Mouse (Mus musculus) urinary bladder, postnatal 10 days (tissue): ENCODE data around the gene Ccdc89.

ENCODE experiments used
- DNase-seq: peaks from one replicate; pipeline ENCODE4 v3.0.0; 2022; ENCODE audit warnings: low spot score

Ccdc89 gene

GRCm38 (mm10) chr7:90426020-90427001 is at the start of gene Ccdc89:
Gene Ccdc89 (plus strand): TSS chr7:90426577.
- peak; percentile 25 for DNase-seq

DNA sequence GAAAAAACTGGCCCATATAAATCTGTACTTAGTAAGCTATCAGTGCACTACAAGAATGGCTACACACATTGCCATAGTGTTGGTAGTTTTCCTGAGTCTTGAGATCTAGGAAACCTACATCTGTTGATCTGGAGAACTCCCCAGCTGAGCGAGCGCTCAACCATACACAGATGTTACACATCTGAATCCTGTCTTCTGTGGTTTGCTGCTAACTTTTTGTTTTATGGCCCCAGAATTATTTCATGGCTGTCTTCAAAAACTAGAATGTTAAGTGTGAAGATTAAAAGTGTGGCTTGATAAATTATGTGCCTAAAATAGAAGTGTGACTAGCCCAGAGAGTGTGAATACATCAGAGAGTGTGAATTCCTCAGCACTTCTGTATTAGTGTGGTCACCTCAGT is 42.0 kb upstream of the Ccdc89 start:
- DNase-seq: no peak

DNA sequence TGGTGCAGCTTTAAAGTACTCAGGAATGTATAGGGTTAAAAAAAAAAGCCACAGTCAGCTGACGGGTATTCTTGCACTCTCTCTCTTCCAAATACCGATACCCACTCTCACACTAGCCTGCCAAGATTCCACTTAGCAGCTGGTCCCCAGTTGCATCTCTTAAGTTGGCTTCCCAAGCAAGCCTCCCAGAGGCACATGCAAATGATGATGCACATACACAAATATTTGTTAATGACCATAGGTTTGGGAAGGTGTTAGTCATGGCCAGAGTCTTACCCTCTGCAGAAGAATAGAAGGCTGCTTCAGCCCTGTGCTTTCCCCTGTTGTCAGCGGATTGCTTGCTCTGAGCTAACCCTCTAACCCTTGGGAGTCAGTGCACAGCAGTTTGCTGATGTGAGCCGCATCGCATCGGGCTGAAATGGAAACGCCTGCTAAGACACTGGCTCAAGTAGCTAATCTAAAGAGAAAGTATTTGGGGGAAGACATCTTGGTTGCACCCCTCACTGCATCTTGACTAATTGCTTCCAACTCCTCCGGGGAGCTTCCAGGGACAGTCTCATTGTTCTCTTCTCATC is 39.4 kb upstream of the Ccdc89 start:
- no peak for DNase-seq

DNA sequence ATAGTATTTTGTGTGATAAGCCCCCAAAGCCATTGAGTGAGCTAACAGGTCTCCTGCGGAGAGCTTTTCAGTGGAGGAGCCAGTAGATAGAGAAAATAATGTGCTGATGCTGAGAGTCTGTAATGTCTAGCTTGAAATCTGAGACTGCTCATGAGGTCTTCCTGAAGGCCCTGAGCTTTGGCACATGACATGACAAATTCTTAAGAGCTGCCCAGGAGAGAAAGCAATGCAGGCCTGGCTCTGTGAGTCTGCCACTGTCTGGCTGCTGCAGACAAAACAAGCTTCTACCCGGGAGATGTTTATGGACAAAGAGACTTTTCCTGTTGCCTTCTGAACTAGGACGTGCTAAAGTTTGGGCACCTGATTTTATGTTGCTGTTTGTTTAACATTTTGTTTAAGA is 36.6 kb upstream of the Ccdc89 start:
- no peak for DNase-seq

DNA sequence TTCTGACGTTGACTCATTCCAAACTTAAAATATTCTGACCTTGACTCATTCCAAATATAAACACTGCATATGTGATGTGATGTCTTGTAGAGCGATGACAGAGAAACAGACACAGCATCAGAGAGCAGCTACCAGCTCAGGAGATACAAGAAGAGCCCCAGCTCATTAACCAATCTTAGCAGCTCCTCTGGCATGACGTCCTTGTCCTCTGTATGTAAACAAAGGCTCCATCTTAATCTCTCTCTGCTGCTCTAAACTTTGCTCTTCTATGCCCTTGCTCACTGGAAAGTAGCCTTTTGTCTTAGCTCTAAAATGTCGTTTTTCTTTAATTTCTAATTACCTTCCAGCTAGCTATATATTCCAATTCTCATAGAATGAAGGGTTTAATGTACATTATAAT is 31.3 kb upstream of the Ccdc89 start:
- DNase-seq: no peak

GRCm38 (mm10) chr7:90395928-90396327 is 30.4 kb upstream of the Ccdc89 start:
- no peak for DNase-seq

- DNase-seq: no peak
These were observed 16.4 kb upstream of the Ccdc89 start for GRCm38 (mm10) chr7:90409934-90410333.

DNA sequence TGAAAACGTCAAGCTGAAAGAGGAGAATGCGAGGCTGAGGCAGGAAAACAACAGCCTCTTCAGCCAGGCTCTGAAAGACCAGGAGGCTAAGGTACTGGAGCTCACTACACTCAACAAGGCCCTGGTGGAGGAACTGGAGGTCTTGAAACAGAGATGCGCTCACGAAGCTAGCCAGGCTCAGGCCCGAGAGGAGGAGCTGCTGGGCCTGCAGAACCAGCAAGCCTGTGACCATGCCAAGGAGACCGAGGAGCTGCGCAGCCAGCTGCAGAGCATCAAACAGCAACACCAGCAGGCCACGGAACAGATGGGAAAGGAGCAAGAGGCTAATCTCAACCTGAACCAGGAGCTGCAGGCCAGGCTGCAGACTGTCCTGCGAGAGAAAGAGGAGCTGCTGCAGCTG is 629 bp downstream of the Ccdc89 start:
- DNase-seq: no peak

DNA sequence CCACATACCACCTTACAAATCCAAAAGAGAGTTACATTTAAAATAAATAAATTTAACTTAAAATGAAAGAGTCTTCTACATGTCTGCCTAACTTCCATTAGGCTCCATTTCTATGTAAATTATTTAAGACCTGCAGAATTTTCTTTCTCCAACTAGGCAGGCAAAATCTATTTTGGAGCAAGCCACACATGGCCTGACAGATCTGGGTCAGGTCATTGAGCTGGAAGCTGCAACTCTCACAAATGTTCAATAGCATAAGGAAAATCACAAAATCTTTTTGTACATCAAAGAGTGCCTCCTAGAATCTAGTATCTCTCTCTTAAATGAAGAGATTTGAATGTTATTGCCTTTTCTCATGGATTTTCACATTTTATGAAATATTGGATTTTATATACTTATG is 5.8 kb downstream of the Ccdc89 start:
- no peak for DNase-seq

DNA sequence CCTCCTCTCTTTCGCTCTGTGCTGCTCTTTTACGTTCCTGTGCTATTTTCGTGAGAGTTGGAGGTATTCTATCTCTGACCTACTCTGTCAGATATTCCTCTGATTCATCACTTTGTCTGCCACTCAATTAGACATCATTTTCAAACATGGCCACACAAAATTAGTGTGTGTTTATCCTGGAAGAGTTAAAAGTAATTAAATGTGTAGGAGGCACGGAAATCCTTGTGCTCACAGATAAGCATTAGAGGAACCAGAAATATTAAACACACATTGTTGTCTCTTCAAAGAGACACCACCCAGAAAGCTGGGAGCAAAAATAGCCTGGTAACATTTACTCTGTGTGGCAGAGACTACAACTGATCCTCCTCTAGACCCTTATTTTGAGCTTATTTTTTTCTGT is 13.7 kb downstream of the Ccdc89 start:
- no peak for DNase-seq

GRCm38 (mm10) chr7:90442070-90442469 is 15.7 kb downstream of the Ccdc89 start:
- no peak for DNase-seq

GRCm38 (mm10) chr7:90442518-90443080 is 16.2 kb downstream of the Ccdc89 start, which contains the start of gene Crebzf:
Gene Crebzf (plus strand): TSS chr7:90442729.
- DNase-seq: peak; percentile 89

DNA sequence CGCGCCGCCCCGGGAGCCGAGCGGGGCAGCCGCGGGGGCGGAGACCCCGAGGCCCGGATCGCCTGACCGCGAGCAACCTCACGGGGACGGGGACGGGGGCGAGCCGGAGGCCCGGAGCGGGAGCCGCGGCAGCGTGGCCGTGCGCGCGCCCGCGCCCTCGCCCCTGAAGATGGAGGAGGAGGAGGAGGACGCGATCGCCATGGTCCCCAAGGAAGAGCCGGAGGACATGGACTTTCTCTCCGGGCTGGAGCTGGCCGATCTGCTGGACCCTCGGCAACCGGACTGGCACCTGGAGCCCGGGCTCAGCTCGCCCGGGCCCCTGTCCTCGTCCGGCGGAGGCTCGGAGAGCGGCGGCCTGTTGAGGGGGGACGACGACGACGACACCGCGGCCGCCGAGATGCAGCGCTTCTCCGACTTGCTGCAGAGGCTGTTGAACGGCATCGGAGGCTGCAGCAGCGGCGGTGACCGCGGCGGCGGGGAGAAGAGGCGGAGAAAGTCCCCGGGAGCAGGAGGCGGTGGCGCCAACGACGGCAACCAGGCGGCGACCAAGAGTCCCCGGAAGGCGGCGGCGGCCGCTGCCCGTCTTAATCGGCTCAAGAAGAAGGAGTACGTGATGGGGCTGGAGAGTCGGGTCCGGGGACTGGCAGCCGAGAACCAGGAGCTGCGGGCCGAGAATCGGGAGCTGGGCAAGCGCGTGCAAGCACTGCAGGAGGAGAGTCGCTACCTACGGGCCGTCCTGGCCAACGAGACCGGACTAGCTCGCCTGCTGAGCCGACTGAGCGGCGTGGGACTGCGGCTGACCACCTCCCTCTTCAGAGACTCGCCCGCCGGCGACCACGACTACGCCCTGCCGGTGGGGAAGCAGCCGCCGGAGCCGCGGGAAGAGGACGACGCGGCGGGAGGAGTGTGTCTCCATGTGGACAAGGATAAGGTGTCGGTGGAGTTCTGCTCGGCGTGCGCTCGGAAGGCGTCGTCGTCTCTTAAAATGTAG is 17.0 kb downstream of the Ccdc89 start:
- no peak for DNase-seq

DNA sequence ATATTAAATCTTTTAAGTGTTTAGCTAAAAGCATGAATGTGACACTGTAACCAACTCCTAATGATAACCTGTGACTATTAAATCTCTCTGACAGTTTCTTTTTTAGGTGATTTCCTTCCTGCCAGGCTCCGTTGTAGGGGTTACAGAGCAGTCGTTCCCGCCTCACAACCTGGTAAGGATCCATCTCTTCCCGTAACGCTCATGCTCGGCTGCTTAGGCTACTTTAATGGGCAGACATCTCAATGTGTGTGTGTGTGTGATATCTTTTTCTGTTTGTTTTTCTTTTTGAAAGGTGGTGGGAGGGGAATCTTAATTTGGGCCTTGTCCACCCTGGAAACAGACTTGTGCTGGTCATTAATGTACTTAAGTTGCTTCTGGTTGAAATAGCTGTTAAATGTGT is 17.8 kb downstream of the Ccdc89 start:
- DNase-seq: no peak

GRCm38 (mm10) chr7:90456149-90456844 is 29.9 kb downstream of the Ccdc89 start:
- DNase-seq: no peak

DNA sequence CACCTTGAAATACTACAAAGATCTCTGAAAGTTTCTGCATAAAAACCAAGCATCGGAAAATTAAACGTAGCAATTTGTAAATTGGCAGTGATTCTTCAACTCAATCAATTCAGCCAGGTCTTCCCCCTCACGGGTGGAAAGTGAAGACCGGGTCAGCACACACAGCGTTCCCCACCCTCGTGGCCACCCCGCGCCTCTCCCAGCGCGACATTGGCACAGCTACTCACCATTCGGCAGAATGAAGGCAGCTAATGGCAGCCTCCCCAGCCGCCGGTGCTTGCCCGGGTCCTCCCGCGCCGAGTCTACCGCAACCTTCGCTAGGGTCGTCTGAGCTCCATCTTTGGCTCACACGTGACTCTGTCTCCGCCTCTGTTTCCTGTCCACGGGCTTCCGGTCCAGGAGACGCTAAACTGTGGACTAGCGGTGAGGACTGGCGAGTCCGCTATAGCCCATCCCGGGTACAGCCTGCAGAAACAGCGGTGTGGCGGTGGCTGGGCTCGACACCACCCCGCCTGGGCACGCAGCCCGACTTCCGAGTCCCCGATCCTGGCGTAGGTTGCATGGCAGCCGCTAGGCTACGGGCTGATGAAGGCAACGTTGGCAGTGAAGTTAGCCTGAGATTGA is 30.6 kb downstream of the Ccdc89 start, which contains the start of gene Tmem126a:
Tmem126a (minus strand) TSS at position 385 of the 624 bp plus-strand sequence.
- DNase-seq: peak; percentile 38

DNA sequence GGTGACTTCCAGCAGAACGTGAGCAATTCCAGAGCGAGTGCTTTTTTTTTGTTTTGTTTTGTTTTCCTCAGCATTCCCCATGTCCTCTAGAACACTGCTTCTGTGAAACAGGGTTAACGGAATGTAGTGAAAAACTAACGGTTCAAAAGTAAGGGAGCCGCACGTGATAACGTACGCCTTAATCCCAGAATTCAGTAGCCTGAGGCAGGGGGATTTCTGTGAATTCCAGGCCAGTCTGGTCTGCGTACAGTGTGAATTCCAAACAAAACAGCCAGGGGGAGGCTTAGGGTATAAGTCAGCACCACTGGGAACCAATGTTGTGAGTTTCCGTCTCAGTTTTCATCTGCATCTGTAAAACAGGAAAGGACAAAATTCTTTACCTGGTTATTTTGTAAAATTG is 31.1 kb downstream of the Ccdc89 start:
- DNase-seq: no peak

- DNase-seq: no peak
These were observed 34.0 kb downstream of the Ccdc89 start for GRCm38 (mm10) chr7:90460330-90460729.

- no peak for DNase-seq
These were observed 34.6 kb downstream of the Ccdc89 start for GRCm38 (mm10) chr7:90460930-90461329.

- DNase-seq: no peak
These were observed 35.1 kb downstream of the Ccdc89 start for GRCm38 (mm10) chr7:90461441-90461840.

- no peak for DNase-seq
These were observed 47.1 kb downstream of the Ccdc89 start for GRCm38 (mm10) chr7:90473511-90473910.
